Mouse (Mus musculus) right cerebral cortex, postnatal 10 days (tissue): ENCODE measurements around the gene Ttf1.

Experiments used
- DNase-seq, 2 experiments: peaks; one replicate each; pipeline ENCODE4 v3.0.0; 2021; ENCODE audit warnings: low spot score in 2 of 2

Gene Ttf1

GRCm38 (mm10) chr2:29060135-29060597 is at the start of gene Ttf1:
Gene Ttf1, plus strand, starts transcription at chr2:29060262.
- peak; percentile 95 to 97 for DNase-seq

GRCm38 (mm10) chr2:29012523-29012922 is 47.5 kb upstream of the Ttf1 start:
- DNase-seq = no peak

GRCm38 (mm10) chr2:29016599-29017587 is 43.2 kb upstream of the Ttf1 start:
- DNase-seq = no peak

GRCm38 (mm10) chr2:29018680-29019079 is 41.4 kb upstream of the Ttf1 start:
- DNase-seq = no peak

GRCm38 (mm10) chr2:29021025-29021424 is 39.0 kb upstream of the Ttf1 start:
- no peak for DNase-seq

GRCm38 (mm10) chr2:29023001-29023400 is 37.1 kb upstream of the Ttf1 start:
- DNase-seq = no peak

- DNase-seq = peak; percentile 43 to 48
Observed at GRCm38 (mm10) chr2:29025284-29025683, 34.8 kb upstream of the Ttf1 start.

- DNase-seq = peak; percentile 37 to 53
Observed at GRCm38 (mm10) chr2:29030048-29030734, 29.9 kb upstream of the Ttf1 start.

GRCm38 (mm10) chr2:29031951-29032350 is 28.1 kb upstream of the Ttf1 start:
- no peak for DNase-seq

- no peak for DNase-seq
Observed at GRCm38 (mm10) chr2:29034542-29035475, 25.3 kb upstream of the Ttf1 start.

- DNase-seq = no peak
Observed at GRCm38 (mm10) chr2:29035698-29036097, 24.4 kb upstream of the Ttf1 start.

- no peak for DNase-seq
Observed at GRCm38 (mm10) chr2:29039741-29040140, 20.3 kb upstream of the Ttf1 start.

- no peak for DNase-seq
Observed at GRCm38 (mm10) chr2:29040594-29041476, 19.2 kb upstream of the Ttf1 start.

- no peak for DNase-seq
Observed at GRCm38 (mm10) chr2:29041477-29041768, 18.6 kb upstream of the Ttf1 start.

GRCm38 (mm10) chr2:29042124-29042523 is 17.9 kb upstream of the Ttf1 start:
- no peak for DNase-seq

GRCm38 (mm10) chr2:29046151-29046550 is 13.9 kb upstream of the Ttf1 start:
- DNase-seq = peak in 1 of 2 experiments; percentile 37

- no peak for DNase-seq
Observed at GRCm38 (mm10) chr2:29051932-29052331, 8.1 kb upstream of the Ttf1 start.

- DNase-seq = peak; percentile 35 to 66
Observed at GRCm38 (mm10) chr2:29052943-29053454, 7.1 kb upstream of the Ttf1 start.

- DNase-seq = peak; percentile 65 to 75
Observed at GRCm38 (mm10) chr2:29053802-29054544, 6.1 kb upstream of the Ttf1 start.

GRCm38 (mm10) chr2:29054545-29054935 is 5.5 kb upstream of the Ttf1 start:
- DNase-seq = no peak
